Mouse (Mus musculus): Measurements from ENCODE around the gene Dio3. TPM values are rescaled to one million over a fixed set of nuclear protein-coding genes. Genes with fewer than 3 reads are reported as not detected.

Dio3 gene
- polyA plus RNA-seq, 1 experiment from 2014 or later = 0.59 TPM

GRCm38 (mm10) chr12:110268226-110268625, 10.6 kb upstream of the Dio3 start:
- Histone ChIP-seq H3K4me3 (no peak overlapping the region), H3K4me1 (replicated peaks) (no peaks in the 10 kb centered on the region), H3K36me3 (no peaks in the 10 kb centered on the region), H3K27ac (no peak overlapping the region), H3K9me3 (no peaks in the 10 kb centered on the region), H3K27me3 (ENCODE audit: insufficient read depth, poor library complexity, severe bottlenecking) (peaks cover 37% of the 10 kb centered on the region)
- no peak for DNase-seq (ENCODE audit: low spot score)
- WGBS = 88% methylated on average over 3 of the region's 3 CpGs

DNA sequence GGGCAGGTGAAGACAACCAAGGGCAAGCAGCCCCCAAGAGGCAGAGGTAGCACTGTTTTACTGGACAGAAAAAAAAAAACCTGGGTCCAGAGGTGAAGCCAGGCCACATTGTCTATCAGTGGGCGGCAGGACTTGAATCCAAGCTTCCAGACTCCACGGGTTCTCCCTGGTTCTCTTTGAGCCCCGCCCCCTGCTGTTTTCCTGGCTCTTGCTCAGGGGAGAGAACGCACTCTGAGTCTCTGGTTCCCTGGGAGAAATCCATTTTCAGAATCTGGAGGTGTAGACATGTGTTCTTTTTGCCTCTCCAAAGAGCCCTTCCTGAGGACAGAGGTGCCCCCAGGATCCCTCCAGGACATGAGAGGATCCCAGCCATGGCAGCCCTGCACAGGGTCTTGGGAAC, 9.2 kb upstream of the Dio3 start:
- Histone ChIP-seq H3K27ac (no peak overlapping the region), H3K27me3 (ENCODE audit: insufficient read depth, poor library complexity, severe bottlenecking) (peaks cover 50% of the 10 kb centered on the region), H3K4me3 (no peak overlapping the region), H3K4me1 (replicated peaks) (no peaks in the 10 kb centered on the region), H3K36me3 (no peaks in the 10 kb centered on the region), H3K9me3 (no peaks in the 10 kb centered on the region)
- 70% methylated on average over 4 of the region's 4 CpGs for WGBS
- no peak for DNase-seq (ENCODE audit: low spot score)

GRCm38 (mm10) chr12:110276034-110276433, 2.8 kb upstream of the Dio3 start:
- H3K4me1 ChIP-seq (replicated peaks) = peaks cover 26% of the 10 kb centered on the region
- 52% methylated on average over 1 of the region's 1 CpGs for WGBS

GRCm38 (mm10) chr12:110277259-110277964, 1.5 kb upstream of the Dio3 start:
- Histone ChIP-seq H3K4me1 (replicated peaks) (peaks cover 38% of the 10 kb centered on the region), H3K27ac (no peak overlapping the region), H3K9me3 (no peaks in the 10 kb centered on the region), H3K27me3 (ENCODE audit: insufficient read depth, poor library complexity, severe bottlenecking) (peaks cover 99% of the 10 kb centered on the region), H3K36me3 (no peaks in the 10 kb centered on the region), H3K4me3 (peak overlapping the region; percentile 51)
- WGBS = 3% methylated on average over 33 of the region's 33 CpGs
- DNase-seq (ENCODE audit: low spot score) = no peak

More at GRCm38 (mm10) chr12:110276034-110276433, 2.8 kb upstream of the Dio3 start:
- Histone ChIP-seq H3K27ac (no peak overlapping the region), H3K4me3 (no peak overlapping the region), H3K9me3 (no peaks in the 10 kb centered on the region), H3K36me3 (no peaks in the 10 kb centered on the region), H3K27me3 (ENCODE audit: insufficient read depth, poor library complexity, severe bottlenecking) (peaks cover 90% of the 10 kb centered on the region)
- DNase-seq (ENCODE audit: low spot score) = no peak

- Histone ChIP-seq H3K4me3 (peak overlapping the region; percentile 51), H3K27ac (no peak overlapping the region), H3K36me3 (no peaks in the 10 kb centered on the region), H3K4me1 (replicated peaks) (peaks cover 40% of the 10 kb centered on the region), H3K27me3 (ENCODE audit: insufficient read depth, poor library complexity, severe bottlenecking) (peaks cover 99% of the 10 kb centered on the region), H3K9me3 (no peaks in the 10 kb centered on the region)
- 1% methylated on average over 58 of the region's 58 CpGs for whole genome bisulfite sequencing
- peak; percentile 47 for DNase-seq (ENCODE audit: low spot score)
Observed at GRCm38 (mm10) chr12:110277965-110278307, 932 bp upstream of the Dio3 start.

DNA sequence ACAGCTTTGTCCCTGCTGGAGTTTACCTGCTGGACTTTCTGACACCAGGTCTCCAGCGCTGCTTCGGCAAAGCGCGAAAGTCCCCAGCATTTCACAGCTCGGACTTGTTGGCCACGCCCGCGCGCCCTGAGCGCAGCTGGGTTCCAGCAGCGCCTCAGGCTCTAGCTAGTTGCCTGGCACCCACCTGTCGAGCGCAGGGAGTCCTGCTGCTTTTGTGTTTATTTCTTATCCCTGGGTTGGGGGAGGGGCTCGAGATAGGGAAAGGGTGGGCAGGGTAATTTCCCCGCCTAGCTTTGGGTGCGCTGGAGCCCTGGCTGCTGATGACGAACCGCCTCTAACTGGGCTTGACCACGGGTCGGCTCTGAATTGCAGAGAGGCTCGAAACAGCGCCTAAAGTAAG, 1.5 kb downstream of the Dio3 start:
- WGBS = 2% methylated on average over 22 of the region's 22 CpGs
- peaks cover 49% of the 10 kb centered on the region for H3K4me1 ChIP-seq (replicated peaks)

DNA sequence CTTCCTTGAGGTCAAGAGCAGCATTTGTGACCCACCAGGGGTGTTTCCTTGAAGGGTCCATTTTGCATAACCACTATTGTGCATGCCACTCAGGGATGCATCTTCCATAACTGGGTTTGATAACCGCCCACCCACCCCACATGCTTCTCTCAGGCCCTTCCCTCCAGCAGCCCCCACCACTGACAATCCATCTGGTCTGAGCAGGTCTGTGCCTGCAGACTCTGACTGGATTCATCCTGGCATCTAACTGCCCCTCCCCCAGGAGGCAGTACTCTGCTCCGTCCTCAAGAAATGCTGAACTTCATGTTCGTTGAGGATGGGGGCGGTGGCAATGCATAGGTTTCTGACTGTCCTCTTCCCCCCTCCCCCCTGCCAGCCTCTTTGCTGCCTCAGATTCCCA, 4.9 kb downstream of the Dio3 start:
- H3K4me3 ChIP-seq = no peak overlapping the region
- 10% methylated on average over 4 of the region's 4 CpGs for WGBS
- peaks cover 89% of the 10 kb centered on the region for H3K27me3 ChIP-seq (ENCODE audit: insufficient read depth, poor library complexity, severe bottlenecking)
- H3K9me3 ChIP-seq = no peaks in the 10 kb centered on the region
- H3K27ac ChIP-seq = no peak overlapping the region
- DNase-seq (ENCODE audit: low spot score) = peak; percentile 7
- H3K36me3 ChIP-seq = no peaks in the 10 kb centered on the region
- H3K4me1 ChIP-seq (replicated peaks) = peaks cover 34% of the 10 kb centered on the region

More for the DNA sequence above, 1.5 kb downstream of the Dio3 start:
- H3K4me3 ChIP-seq = no peak overlapping the region
- H3K9me3 ChIP-seq = no peaks in the 10 kb centered on the region
- peak; percentile 27 for DNase-seq (ENCODE audit: low spot score)
- H3K36me3 ChIP-seq = no peaks in the 10 kb centered on the region
- H3K27me3 ChIP-seq (ENCODE audit: insufficient read depth, poor library complexity, severe bottlenecking) = peaks cover 100% of the 10 kb centered on the region
- no peak overlapping the region for H3K27ac ChIP-seq

DNA sequence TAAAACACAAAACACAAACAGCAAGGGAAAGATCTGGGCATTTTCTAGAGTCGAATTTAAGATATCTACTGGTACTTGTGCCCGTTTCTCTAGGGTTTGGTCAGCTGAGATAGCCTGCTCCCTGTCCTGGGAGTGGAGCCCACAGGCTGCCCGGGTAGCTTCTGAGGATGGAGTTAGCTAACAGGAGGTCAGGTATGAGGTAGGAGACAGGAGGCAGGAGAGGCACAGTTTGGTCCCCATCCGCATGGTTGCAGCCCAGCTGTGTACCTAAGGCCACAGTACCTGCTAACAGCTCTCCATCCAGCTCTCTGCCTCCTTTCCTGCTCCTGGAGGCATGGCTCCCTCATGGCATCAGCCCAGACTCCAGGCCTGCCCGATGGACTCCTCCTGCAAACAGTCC, 13.9 kb downstream of the Dio3 start:
- Histone ChIP-seq H3K4me3 (no peak overlapping the region), H3K9me3 (no peaks in the 10 kb centered on the region), H3K4me1 (replicated peaks) (peaks cover 5% of the 10 kb centered on the region; the same call in 1 of the 2 replicates), H3K27me3 (ENCODE audit: insufficient read depth, poor library complexity, severe bottlenecking) (peaks cover 7% of the 10 kb centered on the region; the same call in 1 of the 2 replicates), H3K36me3 (no peaks in the 10 kb centered on the region), H3K27ac (no peak overlapping the region)
- no peak for DNase-seq (ENCODE audit: low spot score)
- 91% methylated on average over 5 of the region's 5 CpGs for WGBS

DNA sequence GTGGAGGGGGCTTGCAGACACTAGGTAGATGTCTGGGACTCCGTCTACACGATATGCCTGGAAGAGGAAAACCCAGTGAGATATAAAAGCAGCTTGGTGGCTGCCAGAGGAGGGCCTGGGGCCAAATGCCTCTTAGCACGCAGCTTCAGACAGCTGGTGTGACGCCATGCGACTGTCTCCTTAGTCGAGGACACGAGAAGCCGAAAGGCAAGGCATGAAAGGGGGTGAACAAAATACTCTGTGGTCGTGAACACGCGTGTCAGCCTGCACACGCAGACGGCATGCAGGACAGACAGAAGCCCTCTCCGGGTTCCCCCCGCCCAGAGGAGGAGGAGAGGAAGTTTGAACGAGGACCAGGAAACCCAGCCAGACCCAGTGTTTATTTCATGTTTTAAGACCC, 16.0 kb downstream of the Dio3 start:
- DNase-seq (ENCODE audit: low spot score) = no peak
- WGBS = 79% methylated on average over 16 of the region's 16 CpGs

GRCm38 (mm10) chr12:110298653-110299052, 19.8 kb downstream of the Dio3 start:
- H3K4me3 ChIP-seq = no peak overlapping the region
- no peak overlapping the region for H3K27ac ChIP-seq
- DNase-seq (ENCODE audit: low spot score) = peak; percentile 37
- H3K27me3 ChIP-seq (ENCODE audit: insufficient read depth, poor library complexity, severe bottlenecking) = peaks cover 4% of the 10 kb centered on the region; the same call in 1 of the 2 replicates
- 0 out of 2 replicates have a peak, but pooled peaks cover 5% of the 10 kb centered on the region for H3K9me3 ChIP-seq
- WGBS = 45% methylated on average over 11 of the region's 11 CpGs
- H3K36me3 ChIP-seq = no peaks in the 10 kb centered on the region
- peaks cover 13% of the 10 kb centered on the region for H3K4me1 ChIP-seq (replicated peaks)

More for the DNA sequence above, 16.0 kb downstream of the Dio3 start:
- H3K4me3 ChIP-seq = no peak overlapping the region
- H3K4me1 ChIP-seq (replicated peaks) = peaks cover 13% of the 10 kb centered on the region
- H3K27ac ChIP-seq = no peak overlapping the region
- H3K9me3 ChIP-seq = 0 out of 2 replicates have a peak, but pooled peaks cover 2% of the 10 kb centered on the region
- no peaks in the 10 kb centered on the region for H3K36me3 ChIP-seq
- peaks cover 4% of the 10 kb centered on the region; the same call in 1 of the 2 replicates for H3K27me3 ChIP-seq (ENCODE audit: insufficient read depth, poor library complexity, severe bottlenecking)

- WGBS = 91% methylated on average over 27 of the region's 27 CpGs
- Histone ChIP-seq H3K36me3 (no peaks in the 10 kb centered on the region), H3K27ac (no peak overlapping the region), H3K27me3 (ENCODE audit: insufficient read depth, poor library complexity, severe bottlenecking) (no peaks in the 10 kb centered on the region), H3K4me1 (replicated peaks) (no peaks in the 10 kb centered on the region), H3K9me3 (peaks cover 12% of the 10 kb centered on the region; the same call in 1 of the 2 replicates), H3K4me3 (no peak overlapping the region)
- DNase-seq (ENCODE audit: low spot score) = no peak
Observed at GRCm38 (mm10) chr12:110319696-110320095, 40.8 kb downstream of the Dio3 start.

All from hindbrain, embryonic 10.5 days (tissue).